Mouse (Mus musculus) bone marrow macrophage, adult 2 months (primary cell): ENCODE results near the gene Epdr1.

Experiments used
- CTCF ChIP-seq: IDR thresholded peaks from 2 replicates; pipeline ENCODE4 v1.5.1; 2012; ENCODE audit warnings: low read depth, mild to moderate bottlenecking, low read length, moderate library complexity
- POLR2A ChIP-seq: IDR thresholded peaks from 2 replicates; pipeline ENCODE4 v1.6.1; 2012; ENCODE audit warnings: mild to moderate bottlenecking, low read depth, low read length, borderline replicate concordance

GRCm38 (mm10) chr13:19599242-19599641 is 20.5 kb downstream of the Epdr1 start:
- TF ChIP-seq POLR2A (no peak), CTCF (no peak)
